Mouse (Mus musculus): Measurements from ENCODE around the gene Lrrc3c. TPM values are rescaled to one million over a fixed set of nuclear protein-coding genes. Genes with fewer than 3 reads are reported as not detected.
"Not testable (repeated sequence)": the region's sequence is repeated elsewhere in the genome, so short reads cannot be mapped to it uniquely, and the experiment has no call there.

Lrrc3c gene
- polyA plus RNA-seq, 1 experiment from 2014 or later, result not detected

DNA sequence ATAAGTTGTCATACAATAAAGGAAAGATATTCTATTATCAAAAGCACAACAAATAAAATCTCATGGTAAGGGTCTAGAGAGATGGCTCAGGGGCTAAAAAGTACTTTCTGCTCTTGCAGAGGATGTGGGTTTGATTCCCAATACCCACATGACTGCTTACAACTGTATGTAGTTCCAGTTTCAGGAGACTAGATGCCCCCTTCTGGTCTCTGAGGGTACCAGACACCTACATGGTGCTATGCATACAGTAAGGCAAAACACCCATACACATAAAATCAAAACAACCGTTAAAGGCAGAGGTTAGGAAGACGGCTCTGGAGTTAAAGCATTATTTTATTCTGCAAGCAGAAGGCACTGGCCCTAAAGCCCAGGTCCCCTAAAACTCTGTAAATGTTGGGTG is 5.9 kb downstream of the Lrrc3c start:
- Histone ChIP-seq H3K27ac (no peak overlapping the region), H3K4me3 (replicated peaks) (no peak overlapping the region), H3K4me1 (replicated peaks) (peaks cover 11% of the 10 kb centered on the region; the same call in 1 of the 2 replicates), H3K9ac (no peak overlapping the region), H3K9me3 (no peaks in the 10 kb centered on the region), H3K27me3 (replicated peaks) (peaks cover 6% of the 10 kb centered on the region; the same call in 1 of the 2 replicates), H3K4me2 (replicated peaks) (no peak overlapping the region), H3K36me3 (no peaks in the 10 kb centered on the region)
- no peak for ATAC-seq
- WGBS, result 86% methylated on average over 2 of the region's 2 CpGs

DNA sequence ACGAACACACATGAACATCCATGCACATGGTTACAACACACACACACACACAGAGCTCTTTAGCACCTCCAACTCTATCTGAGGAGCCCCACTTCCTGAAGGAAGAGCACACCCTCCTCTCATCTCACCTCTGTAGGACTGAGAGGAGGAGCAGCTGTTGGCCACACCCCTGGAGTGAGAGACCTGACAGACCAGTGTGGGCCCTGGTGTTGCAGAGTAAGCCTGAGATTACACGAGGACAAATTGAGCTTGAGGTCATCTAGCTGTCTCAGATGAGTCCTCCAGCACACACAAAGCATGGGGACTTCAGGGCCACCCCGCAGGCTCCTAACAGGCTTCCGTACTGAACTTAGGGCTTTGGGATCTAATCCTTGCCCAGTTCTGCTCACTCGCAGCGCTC is 6.8 kb downstream of the Lrrc3c start:
- H3K9me3 ChIP-seq; ATAC-seq; H3K4me2 ChIP-seq (replicated peaks); H3K9ac ChIP-seq; H3K4me3 ChIP-seq (replicated peaks); H3K36me3 ChIP-seq; H3K27me3 ChIP-seq (replicated peaks); H3K27ac ChIP-seq: not testable (repeated sequence)
- H3K4me1 ChIP-seq (replicated peaks), result peaks cover 11% of the 10 kb centered on the region; the same call in 1 of the 2 replicates
- 67% methylated on average over 6 of the region's 6 CpGs for WGBS

DNA sequence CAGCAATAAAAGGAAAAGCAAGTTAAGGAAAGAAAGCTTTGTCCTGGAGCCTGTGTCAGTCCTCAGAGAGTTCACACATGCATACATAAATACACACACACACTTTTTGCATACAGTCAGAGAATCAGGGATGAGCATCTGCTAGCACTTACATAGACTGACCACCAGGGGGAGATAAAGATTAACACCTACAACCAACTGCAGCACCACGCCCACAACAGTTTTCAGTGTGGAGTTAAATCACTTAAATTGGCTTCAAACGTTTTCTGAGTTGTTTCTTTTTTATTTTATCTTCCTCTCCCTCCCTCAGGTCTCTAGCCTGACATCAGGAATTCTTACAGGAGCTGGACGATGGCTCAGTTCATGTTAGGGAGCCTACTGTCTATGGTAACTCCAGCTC is 8.7 kb downstream of the Lrrc3c start:
- 8% methylated on average over 3 of the region's 3 CpGs for WGBS
- Histone ChIP-seq H3K4me2 (replicated peaks) (no peak overlapping the region), H3K36me3 (no peaks in the 10 kb centered on the region), H3K4me1 (replicated peaks) (peaks cover 7% of the 10 kb centered on the region; the same call in 1 of the 2 replicates), H3K9me3 (no peaks in the 10 kb centered on the region), H3K9ac (no peak overlapping the region), H3K4me3 (replicated peaks) (no peak overlapping the region), H3K27me3 (replicated peaks) (no peaks in the 10 kb centered on the region), H3K27ac (no peak overlapping the region)
- 0 out of 2 replicates have a peak, but pooled peaks have one; percentile 47 for ATAC-seq

DNA sequence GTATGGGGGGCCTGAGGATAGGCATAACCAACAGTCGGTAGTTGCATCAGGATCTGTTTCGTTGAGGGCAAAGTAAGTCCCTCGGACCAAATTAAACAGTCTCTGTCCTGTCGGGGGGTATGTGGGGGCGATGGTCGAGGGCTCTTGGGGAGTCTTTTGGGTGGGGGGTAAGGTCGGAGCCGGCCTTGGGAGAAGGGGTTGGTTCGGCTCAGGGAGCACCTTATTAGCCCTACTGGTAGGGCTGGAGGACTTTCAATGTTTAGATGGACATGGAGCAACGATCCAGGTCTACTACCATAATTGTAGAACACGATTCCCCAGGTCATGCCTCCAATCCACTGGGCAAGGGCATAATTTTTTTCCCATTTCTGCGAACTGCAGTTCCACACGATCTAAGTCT is 22.7 kb downstream of the Lrrc3c start:
- Histone ChIP-seq H3K9ac (no peak overlapping the region), H3K4me3 (replicated peaks) (no peak overlapping the region), H3K36me3 (no peaks in the 10 kb centered on the region), H3K4me2 (replicated peaks) (no peak overlapping the region), H3K27ac (no peak overlapping the region), H3K4me1 (replicated peaks) (no peaks in the 10 kb centered on the region), H3K9me3 (no peaks in the 10 kb centered on the region), H3K27me3 (replicated peaks) (no peaks in the 10 kb centered on the region)
- no peak for ATAC-seq
- WGBS, result 92% methylated on average over 13 of the region's 13 CpGs

DNA sequence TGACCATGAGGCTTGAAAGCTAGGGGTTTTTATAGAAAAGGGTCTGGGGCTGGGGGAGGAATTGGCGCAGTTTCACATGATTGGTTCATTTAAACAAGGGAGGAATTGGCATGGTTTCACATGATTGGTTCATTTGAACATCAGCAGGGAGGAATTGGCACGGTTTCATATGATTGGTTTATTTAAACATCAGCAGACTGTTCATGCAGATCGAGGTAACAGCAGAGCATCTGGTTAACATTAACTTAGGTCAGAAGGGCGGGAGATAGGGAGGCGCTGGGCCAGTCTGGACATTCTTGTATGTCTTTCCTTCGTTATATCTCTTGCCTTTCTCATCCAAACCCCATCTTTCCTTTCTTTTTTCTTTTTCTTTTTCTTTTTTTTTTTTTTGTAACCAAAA is 25.9 kb downstream of the Lrrc3c start:
- not testable (repeated sequence) for H3K4me1 ChIP-seq (replicated peaks); H3K36me3 ChIP-seq; H3K27ac ChIP-seq; ATAC-seq; H3K9ac ChIP-seq; H3K4me3 ChIP-seq (replicated peaks); H3K9me3 ChIP-seq; H3K4me2 ChIP-seq (replicated peaks); H3K27me3 ChIP-seq (replicated peaks)
- 75% methylated on average over 6 of the region's 6 CpGs for WGBS

DNA sequence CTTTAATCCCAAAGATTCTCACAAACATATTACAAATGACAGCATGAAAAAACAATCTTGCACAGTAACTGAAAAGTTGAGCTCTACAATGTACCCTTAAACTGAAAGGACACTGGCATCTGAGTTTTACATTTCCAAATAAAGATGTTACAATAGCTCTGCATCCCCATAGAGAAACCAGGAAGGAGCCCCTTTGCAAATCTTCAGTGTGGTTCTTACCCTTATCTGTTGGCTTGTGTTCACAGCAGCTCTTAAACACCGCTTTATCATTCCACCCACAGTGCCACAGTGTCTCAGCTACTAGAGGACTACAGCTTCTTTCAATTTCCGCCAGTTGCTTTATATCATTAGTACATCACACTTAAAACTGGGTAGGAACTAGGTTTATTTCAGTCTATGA is 26.3 kb downstream of the Lrrc3c start:
- not testable (repeated sequence) for H3K27ac ChIP-seq; H3K36me3 ChIP-seq; ATAC-seq; H3K4me2 ChIP-seq (replicated peaks); H3K4me3 ChIP-seq (replicated peaks); H3K9ac ChIP-seq; H3K27me3 ChIP-seq (replicated peaks); H3K9me3 ChIP-seq; H3K4me1 ChIP-seq (replicated peaks)
- WGBS, result 91% methylated on average over 2 of the region's 2 CpGs

DNA sequence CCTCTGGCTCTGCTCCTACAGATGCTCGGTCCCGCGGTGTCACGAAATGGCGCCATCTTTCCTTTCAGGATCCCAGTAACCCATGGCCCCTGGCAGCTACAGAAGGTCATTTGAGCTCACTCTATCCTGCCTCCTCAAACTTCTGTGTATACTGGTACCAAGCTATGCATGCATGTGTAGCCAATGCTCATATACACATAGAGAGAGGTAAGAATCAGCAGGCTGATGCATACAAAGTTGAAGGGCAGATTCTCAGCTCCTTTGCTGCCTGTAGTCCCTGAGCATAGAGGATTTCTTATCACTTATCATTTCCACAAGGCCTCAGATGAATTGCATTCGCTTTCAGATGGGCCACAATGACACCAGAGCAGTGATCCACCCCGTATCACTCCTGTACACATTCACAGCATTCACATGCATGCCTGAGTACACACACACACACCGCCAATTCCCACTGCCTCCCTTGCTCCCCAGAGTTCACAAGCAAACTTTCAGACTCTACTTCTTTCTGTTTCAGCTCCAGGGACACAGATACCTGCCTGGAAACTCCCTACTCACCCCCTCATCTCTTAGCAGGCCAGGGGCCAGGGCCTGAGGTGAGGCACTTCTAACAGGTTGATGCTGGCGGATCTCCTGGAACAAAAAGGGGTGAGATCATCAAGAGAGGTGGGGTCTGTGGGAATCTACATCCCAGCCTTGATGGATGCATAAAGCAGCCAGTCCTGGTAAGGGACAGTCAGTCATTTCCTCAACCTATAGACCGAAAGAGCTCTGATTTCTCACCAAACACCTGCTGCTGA is 27.7 kb downstream of the Lrrc3c start, which contains the start of the genes Gm12355 and Gsdma3:
Gm12355 (minus strand) TSS at position 51 of the 800 bp plus-strand sequence.
Gsdma3 (plus strand) TSS at position 750 of the 800 bp plus-strand sequence.
- no peak for ATAC-seq
- H3K36me3 ChIP-seq, result no peaks in the 10 kb centered on the region
- H3K9ac ChIP-seq, result no peak within 1 kb of the TSS
- H3K27ac ChIP-seq, result no peak within 1 kb of the TSS
- 90% methylated on average over 10 of the region's 10 CpGs for WGBS
- no peaks in the 10 kb centered on the region for H3K9me3 ChIP-seq
- H3K4me3 ChIP-seq (replicated peaks), result no peak within 1 kb of the TSS
- no peak within 1 kb of the TSS for H3K4me2 ChIP-seq (replicated peaks)
- no peaks in the 10 kb centered on the region for H3K4me1 ChIP-seq (replicated peaks)
- no peaks in the 10 kb centered on the region for H3K27me3 ChIP-seq (replicated peaks)

DNA sequence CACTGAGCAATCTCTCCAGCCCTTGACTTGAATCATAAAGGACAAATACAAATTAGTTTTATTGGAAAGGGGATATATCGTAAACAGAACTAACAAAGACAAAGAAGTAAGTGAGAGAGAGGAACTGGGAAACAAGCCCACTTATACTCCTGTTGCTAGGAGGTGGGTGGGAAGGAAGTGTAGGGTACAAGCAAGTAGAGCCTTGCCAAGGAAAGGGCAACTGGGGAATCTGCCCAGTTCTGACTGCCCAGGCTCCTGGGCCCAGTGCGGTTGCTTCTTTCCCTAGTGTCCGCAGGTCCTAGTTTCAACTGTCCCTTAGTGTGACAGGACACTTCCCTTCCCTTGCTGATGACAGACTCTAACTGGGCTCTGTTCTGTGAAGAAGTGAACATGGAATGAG is 30.6 kb downstream of the Lrrc3c start:
- no peak overlapping the region for H3K4me2 ChIP-seq (replicated peaks)
- 95% methylated on average over 3 of the region's 3 CpGs for WGBS
- H3K4me1 ChIP-seq (replicated peaks), result no peaks in the 10 kb centered on the region

DNA sequence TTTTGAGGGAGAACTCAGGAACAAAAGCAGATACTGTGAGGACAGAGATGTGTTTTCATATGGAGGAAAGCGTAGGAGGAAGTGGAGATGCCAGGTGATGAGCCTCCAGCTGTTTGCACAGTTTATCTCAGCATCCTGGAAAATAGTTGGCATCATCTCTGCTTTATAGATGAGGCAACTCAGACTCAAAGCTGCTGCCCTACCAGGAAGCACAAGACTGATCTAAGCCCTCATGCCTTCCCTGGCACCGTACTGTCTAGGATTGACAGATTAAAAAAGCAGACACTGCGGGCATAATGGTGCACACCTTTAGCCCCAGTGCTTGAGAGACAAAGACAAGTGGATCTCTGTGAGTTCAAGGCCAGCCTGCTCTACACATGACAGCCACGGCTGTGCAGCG is 32.6 kb downstream of the Lrrc3c start:
- H3K27ac ChIP-seq, result no peak overlapping the region
- no peaks in the 10 kb centered on the region for H3K9me3 ChIP-seq
- no peak overlapping the region for H3K9ac ChIP-seq
- no peaks in the 10 kb centered on the region for H3K4me1 ChIP-seq (replicated peaks)
- H3K36me3 ChIP-seq, result no peaks in the 10 kb centered on the region
- no peak for ATAC-seq
- no peak overlapping the region for H3K4me2 ChIP-seq (replicated peaks)
- H3K27me3 ChIP-seq (replicated peaks), result no peaks in the 10 kb centered on the region
- no peak overlapping the region for H3K4me3 ChIP-seq (replicated peaks)
- WGBS, result 82% methylated on average over 5 of the region's 5 CpGs

More for the DNA sequence above, 30.6 kb downstream of the Lrrc3c start:
- Histone ChIP-seq H3K36me3 (no peaks in the 10 kb centered on the region), H3K27ac (no peak overlapping the region), H3K27me3 (replicated peaks) (no peaks in the 10 kb centered on the region), H3K9ac (no peak overlapping the region), H3K4me3 (replicated peaks) (no peak overlapping the region), H3K9me3 (no peaks in the 10 kb centered on the region)
- ATAC-seq, result no peak

DNA sequence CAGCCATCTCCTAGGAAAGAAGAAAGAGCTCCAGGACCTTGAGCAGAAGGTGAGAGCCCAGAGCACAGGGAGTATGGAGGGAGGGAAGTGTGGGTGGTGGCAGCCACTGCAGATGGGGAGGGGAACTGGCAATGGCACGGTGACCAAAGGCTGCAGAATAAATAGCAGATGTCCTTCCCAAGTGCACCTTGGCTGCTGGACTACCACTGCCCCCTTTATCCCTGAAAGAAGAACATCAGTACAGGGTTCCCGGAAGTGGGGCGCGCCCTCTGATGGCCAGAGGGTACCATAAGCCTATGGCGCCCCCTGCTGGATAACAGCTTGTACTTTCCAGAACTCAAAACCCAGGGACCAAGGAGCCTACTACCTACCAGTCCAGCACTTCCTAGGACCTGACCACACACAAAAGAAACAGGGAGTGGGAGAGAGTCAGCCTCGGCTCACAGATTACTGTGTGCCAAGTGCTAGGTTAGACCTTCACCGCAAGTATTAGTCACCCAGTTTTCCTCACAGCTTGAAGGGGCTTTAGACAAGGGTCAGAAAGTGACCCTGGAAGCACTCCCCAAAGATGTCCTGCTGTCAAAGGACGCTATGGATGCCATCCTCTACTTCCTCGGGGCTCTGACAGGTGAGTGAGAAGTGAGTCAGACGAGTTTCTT is 37.4 kb downstream of the Lrrc3c start:
- ATAC-seq; H3K9me3 ChIP-seq; H3K4me1 ChIP-seq (replicated peaks); H3K36me3 ChIP-seq; H3K4me3 ChIP-seq (replicated peaks); H3K27me3 ChIP-seq (replicated peaks); H3K4me2 ChIP-seq (replicated peaks); H3K9ac ChIP-seq; H3K27ac ChIP-seq: not testable (repeated sequence)
- 36% methylated on average over 10 of the region's 10 CpGs for WGBS

DNA sequence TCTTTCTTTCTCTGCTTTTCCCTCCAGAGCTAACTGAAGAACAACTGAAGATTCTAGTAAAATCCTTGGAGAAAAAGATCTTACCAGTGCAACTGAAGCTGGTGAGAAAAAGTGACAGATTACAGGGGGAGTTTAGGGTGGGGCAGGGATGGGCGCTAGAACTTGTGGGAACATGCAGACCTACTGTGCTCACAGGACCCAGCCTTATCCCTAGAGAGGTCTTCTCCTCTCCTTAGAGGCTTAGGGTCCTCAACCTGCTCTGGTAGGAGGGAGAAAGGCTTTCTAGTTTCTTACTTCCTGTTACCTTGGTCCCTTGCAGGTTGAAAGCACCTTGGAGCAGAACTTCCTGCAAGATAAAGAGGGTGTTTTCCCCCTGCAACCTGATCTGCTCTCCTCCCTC is 39.4 kb downstream of the Lrrc3c start:
- H3K9me3 ChIP-seq, result no peaks in the 10 kb centered on the region
- H3K4me1 ChIP-seq (replicated peaks), result no peaks in the 10 kb centered on the region
- no peaks in the 10 kb centered on the region for H3K27me3 ChIP-seq (replicated peaks)
- H3K9ac ChIP-seq, result no peak overlapping the region
- 67% methylated on average over 1 of the region's 1 CpGs for WGBS
- no peak overlapping the region for H3K4me3 ChIP-seq (replicated peaks)
- no peaks in the 10 kb centered on the region for H3K36me3 ChIP-seq
- H3K27ac ChIP-seq, result no peak overlapping the region
- no peak for ATAC-seq
- H3K4me2 ChIP-seq (replicated peaks), result no peak overlapping the region

DNA sequence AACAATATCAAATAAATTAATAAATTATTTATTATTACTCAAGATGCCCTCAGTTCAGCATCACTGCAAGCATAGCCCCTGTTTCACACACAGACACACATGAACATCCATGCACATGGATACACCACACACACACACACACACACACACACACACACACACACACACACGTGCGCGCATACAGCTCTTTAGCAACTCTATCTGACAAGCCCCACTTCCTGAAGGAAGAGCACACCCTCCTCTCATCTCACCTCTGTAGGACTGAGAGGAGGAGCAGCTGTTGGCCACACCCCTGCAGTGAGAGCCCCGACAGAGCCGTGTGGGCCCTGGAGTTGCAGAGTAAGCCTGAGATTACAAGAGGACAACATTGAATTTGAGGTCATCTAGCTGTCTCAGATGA is 42.0 kb downstream of the Lrrc3c start:
- no peak overlapping the region for H3K9ac ChIP-seq
- no peak for ATAC-seq
- no peaks in the 10 kb centered on the region for H3K36me3 ChIP-seq
- H3K4me3 ChIP-seq (replicated peaks), result no peak overlapping the region
- H3K4me2 ChIP-seq (replicated peaks), result no peak overlapping the region
- no peaks in the 10 kb centered on the region for H3K4me1 ChIP-seq (replicated peaks)
- 56% methylated on average over 5 of the region's 5 CpGs for WGBS
- no peaks in the 10 kb centered on the region for H3K27me3 ChIP-seq (replicated peaks)
- no peaks in the 10 kb centered on the region for H3K9me3 ChIP-seq
- H3K27ac ChIP-seq, result no peak overlapping the region

DNA sequence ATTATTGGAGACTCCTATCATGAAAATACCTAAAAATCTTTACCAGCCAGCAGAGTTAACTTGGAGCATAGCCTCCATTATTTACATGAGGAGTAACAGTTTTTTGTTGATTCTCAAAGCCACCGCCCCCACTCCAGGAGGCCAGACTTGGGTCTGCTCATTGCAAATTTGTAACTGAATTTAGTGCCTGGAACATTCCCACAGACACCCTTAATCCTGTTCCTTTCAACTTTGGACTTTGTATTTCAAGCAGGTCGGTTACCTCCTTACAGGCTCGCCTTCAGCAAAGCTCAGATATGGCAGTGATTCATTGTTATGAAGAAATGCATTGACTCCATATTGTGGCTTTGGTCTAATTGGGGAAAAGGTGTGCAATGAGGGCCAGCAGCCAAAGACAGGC is 46.7 kb downstream of the Lrrc3c start:
- WGBS, result 69% methylated on average over 3 of the region's 3 CpGs
- no peak overlapping the region for H3K4me3 ChIP-seq (replicated peaks)
- H3K9me3 ChIP-seq, result no peaks in the 10 kb centered on the region
- no peaks in the 10 kb centered on the region for H3K4me1 ChIP-seq (replicated peaks)
- no peaks in the 10 kb centered on the region for H3K36me3 ChIP-seq
- H3K27me3 ChIP-seq (replicated peaks), result no peaks in the 10 kb centered on the region
- H3K9ac ChIP-seq, result no peak overlapping the region
- ATAC-seq, result no peak
- no peak overlapping the region for H3K4me2 ChIP-seq (replicated peaks)
- no peak overlapping the region for H3K27ac ChIP-seq
